Mouse (Mus musculus) frontal cortex, adult 2 months (tissue): ENCODE measurements around the gene Syne4. TPM values are rescaled to one million over a fixed set of nuclear protein-coding genes. Genes with fewer than 3 reads are reported as not detected.

ENCODE experiments used
- polyA plus RNA-seq: library from polyadenylated mRNA; depleted of rRNA; stranded (reverse); fragments of >200 nt; gene quantifications from 2 replicates; pipeline ENCODE4 v1.2.3, GENCODE M21; 2012; rRNA removed

Gene Syne4
- polyA plus RNA-seq, 1 experiment, result 27.6 TPM

Other genes with a start within 250 kb of the Syne4 start
- gene Zfp82, start 241.9 kb upstream of the Syne4 start, polyA plus RNA-seq, result 2.6 and 3.4 TPM in 2 replicates
- 0.61 TPM in 1 of 2 replicates, not detected in the other for gene Gm26920, start 224.4 kb upstream of the Syne4 start, polyA plus RNA-seq
- 6.3 and 7.0 TPM in 2 replicates for gene Zfp566, start 224.3 kb upstream of the Syne4 start, polyA plus RNA-seq
- 34.8 and 35.4 TPM in 2 replicates for gene Zfp260, start 220.0 kb upstream of the Syne4 start, polyA plus RNA-seq
- gene Zfp382, start 192.9 kb upstream of the Syne4 start, polyA plus RNA-seq, result 9.1 and 9.3 TPM in 2 replicates
- 36.0 and 38.8 TPM in 2 replicates for gene Zfp146, start 145.1 kb upstream of the Syne4 start, polyA plus RNA-seq
- 5.6 and 7.7 TPM in 2 replicates for gene Cox7a1, start 130.7 kb upstream of the Syne4 start, polyA plus RNA-seq
- gene Capns1, start 116.0 kb upstream of the Syne4 start, polyA plus RNA-seq, result 236 and 319 TPM in 2 replicates
- 157 and 161 TPM in 2 replicates for gene Polr2i, start 82.9 kb upstream of the Syne4 start, polyA plus RNA-seq
- gene Tbcb, start 82.5 kb upstream of the Syne4 start, polyA plus RNA-seq, result 114 and 129 TPM in 2 replicates
- gene Ovol3, start 79.1 kb upstream of the Syne4 start, polyA plus RNA-seq, result not detected in 2 replicates
- 0.15 and 0.22 TPM in 2 replicates for gene Thap8, start 34.7 kb upstream of the Syne4 start, polyA plus RNA-seq
- gene Wdr62, start 34.4 kb upstream of the Syne4 start, polyA plus RNA-seq, result 3.9 and 5.6 TPM in 2 replicates
- 354 and 373 TPM in 2 replicates for gene Clip3, start 23.1 kb upstream of the Syne4 start, polyA plus RNA-seq
- 132 TPM in 2 replicates for gene Alkbh6, start 6.1 kb upstream of the Syne4 start, polyA plus RNA-seq
- gene E130208F15Rik, start 6.9 kb downstream of the Syne4 start, polyA plus RNA-seq, result 0.34 and 0.66 TPM in 2 replicates
- gene Sdhaf1, start 9.1 kb downstream of the Syne4 start, polyA plus RNA-seq, result 16.9 and 19.2 TPM in 2 replicates
- 19.8 and 22.2 TPM in 2 replicates for gene Lrfn3, start 48.0 kb downstream of the Syne4 start, polyA plus RNA-seq
- gene Tyrobp, start 99.0 kb downstream of the Syne4 start, polyA plus RNA-seq, result 73.2 and 80.4 TPM in 2 replicates
- gene Hcst, start 105.0 kb downstream of the Syne4 start, polyA plus RNA-seq, result 1.5 and 2.2 TPM in 2 replicates
- 5.4 and 6.4 TPM in 2 replicates for gene Nfkbid, start 106.9 kb downstream of the Syne4 start, polyA plus RNA-seq
- 940 and 960 TPM in 2 replicates for gene Aplp1, start 130.7 kb downstream of the Syne4 start, polyA plus RNA-seq
- 3.7 and 7.1 TPM in 2 replicates for gene Kirrel2, start 142.9 kb downstream of the Syne4 start, polyA plus RNA-seq
- gene Nphs1, start 143.5 kb downstream of the Syne4 start, polyA plus RNA-seq, result 1.2 and 1.6 TPM in 2 replicates
- 0.18 and 0.19 TPM in 2 replicates for gene Prodh2, start 178.8 kb downstream of the Syne4 start, polyA plus RNA-seq
- 172 and 192 TPM in 2 replicates for gene Arhgap33, start 220.3 kb downstream of the Syne4 start, polyA plus RNA-seq
- gene Hspb6, start 237.4 kb downstream of the Syne4 start, polyA plus RNA-seq, result 9.3 and 10.7 TPM in 2 replicates
- gene Proser3, start 237.5 kb downstream of the Syne4 start, polyA plus RNA-seq, result 7.3 and 8.3 TPM in 2 replicates
- 64.1 and 67.3 TPM in 2 replicates for gene Lin37, start 245.0 kb downstream of the Syne4 start, polyA plus RNA-seq
- gene U2af1l4, start 248.5 kb downstream of the Syne4 start, polyA plus RNA-seq, result 125 and 131 TPM in 2 replicates
- 8.2 and 9.4 TPM in 2 replicates for gene Gm49396, start 248.5 kb downstream of the Syne4 start, polyA plus RNA-seq
- 114 and 133 TPM in 2 replicates for gene Psenen, start 248.8 kb downstream of the Syne4 start, polyA plus RNA-seq